Mouse (Mus musculus): ENCODE data around the gene Btrc.
A peak's percentile ranks its signal among the peaks of the same experiment; 100 is the strongest.

Btrc gene

DNA sequence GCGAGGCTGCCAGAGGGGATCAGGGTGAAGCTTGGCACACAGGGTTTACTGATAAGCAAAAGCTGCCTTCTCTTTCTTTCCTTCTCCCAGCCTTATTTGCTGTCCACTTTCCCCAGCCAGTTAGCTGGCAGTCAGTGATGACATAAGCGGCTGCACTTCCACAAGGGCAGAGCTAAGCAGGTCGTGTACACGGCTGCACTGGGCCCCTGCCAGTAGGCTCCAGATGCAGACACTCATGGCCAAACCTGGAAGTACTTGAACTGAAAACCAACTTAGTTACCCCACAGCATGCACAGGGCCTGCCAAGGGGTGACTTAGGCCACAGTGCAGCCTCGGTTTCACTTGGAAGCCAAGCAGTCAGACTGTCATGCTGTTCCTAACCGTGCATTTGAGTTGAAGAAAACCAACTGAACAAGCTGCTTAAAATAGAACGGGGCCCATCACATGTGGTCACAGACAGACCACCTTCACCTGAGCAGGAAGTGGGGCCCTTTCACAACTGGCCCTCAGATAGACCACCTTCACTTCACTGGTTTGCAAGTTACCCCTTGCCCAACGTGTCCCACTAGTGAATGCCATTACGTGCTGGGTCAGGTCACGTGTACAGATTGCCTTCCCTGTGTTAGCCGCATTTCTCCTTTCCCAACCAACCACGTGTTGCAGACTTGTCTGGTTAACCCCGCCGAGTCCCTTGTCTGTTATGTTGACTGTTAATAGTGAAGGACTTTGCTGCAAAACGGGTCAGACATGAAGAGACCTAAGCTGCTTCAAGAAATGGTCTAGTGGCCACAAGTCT, 166.9 kb downstream of the Btrc start:
- no peak for DNase-seq (ENCODE audit: low read depth)

DNA sequence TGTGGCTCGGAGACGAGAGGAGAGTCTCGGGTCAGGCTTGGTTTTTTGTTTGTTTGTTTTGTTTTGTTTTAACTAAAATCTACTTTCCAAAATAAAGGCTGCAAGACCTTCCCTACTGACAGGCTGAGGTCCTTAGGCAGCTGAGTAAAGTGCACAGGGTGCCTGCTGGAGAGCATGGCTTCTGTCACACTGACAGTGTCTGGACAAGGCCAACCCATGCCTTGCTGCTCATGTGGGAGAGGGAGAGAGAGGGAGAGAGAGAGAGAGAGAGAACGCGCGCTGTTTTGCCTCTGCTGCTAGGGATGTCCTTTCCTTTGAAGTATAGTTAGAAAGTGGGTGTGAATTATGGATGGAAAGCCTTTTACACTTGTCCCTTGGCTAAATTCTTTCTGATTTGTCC, 168.0 kb downstream of the Btrc start:
- no peak for DNase-seq (ENCODE audit: low read depth)

DNA sequence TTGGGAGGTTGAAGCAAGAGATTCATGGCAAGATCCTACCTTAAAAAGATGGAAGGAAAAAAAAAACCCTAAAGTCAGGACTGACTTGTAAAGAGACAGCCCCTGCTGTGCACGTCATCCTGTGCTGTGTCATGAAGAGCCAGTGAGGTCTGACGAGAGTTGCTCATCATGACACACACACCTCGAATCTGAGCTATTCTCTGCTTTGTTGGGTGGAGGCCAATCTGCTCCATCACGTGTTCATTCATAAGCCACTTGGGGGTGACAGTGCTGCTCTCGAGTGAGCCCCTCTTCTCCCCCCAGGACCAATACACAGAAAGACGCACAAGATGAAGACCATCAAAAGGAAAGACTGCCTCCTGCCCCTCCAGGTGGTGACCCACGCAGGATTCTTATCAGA, 170.1 kb downstream of the Btrc start:
- DNase-seq (ENCODE audit: low read depth) = no peak

DNA sequence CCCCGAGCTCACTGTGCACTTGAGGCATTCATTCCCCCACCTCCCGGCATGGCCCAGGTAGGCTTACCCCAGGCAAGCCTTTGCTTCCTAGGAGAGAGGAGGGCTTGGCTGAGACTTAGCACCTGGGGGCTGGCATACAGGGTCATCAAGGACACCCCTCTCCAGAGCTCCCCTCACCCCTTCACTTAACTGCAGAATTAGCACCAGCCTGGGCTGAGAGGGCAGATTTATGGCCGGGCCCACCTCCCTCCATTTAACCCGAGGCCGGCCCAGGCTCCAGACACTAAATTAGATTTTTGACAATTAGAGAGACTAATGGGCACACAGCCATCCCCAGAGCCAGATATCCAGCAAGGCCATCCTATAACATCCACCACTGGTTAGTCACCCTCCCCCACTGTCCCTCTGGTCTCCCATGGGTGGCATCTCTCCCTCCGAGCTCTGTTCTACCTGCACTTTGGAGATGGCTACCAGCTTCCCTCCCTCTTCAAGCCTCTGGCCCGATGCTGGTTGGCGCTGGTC, 171.7 kb downstream of the Btrc start:
- no peak for DNase-seq (ENCODE audit: low read depth)

DNA sequence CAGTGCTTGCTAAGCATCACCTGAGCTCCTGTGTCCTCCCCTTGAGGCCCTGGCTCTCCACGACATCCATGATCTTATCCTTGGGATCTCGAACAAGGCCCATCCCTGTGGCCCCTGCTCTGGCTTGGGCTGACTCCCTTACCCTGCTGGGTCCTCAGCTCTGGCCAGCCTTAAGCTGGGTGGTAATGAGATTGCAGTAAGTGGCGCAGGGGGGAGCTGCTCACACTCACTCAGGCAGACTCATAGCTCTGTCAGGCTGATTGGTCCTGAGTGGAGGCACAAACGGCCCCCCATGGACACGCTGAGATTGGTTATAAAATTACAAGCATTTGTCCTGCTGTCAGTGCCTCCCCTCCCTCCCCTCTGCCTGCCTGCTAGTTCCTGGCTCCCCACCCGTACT, 172.4 kb downstream of the Btrc start:
- no peak for DNase-seq (ENCODE audit: low read depth)

DNA sequence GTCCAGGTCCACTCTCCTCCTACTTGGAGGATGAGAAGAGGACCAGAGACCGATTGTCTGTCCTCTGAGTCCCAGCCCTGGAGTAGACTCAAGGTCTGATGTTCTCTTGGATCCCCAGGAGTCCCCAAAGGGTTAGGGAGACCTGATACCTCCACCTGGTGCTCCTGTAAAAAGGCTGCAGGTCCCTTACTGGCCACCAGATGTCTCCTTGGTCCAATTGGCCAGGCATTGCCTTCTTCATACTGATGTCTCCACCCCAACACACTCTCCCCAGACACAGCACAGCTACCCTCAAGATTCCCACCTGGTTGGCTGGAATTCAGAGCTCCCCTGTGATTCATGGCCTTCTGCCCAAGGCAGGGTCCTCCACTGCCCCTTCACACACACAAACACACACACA, 174.0 kb downstream of the Btrc start:
- peak; percentile 74 for DNase-seq (ENCODE audit: low read depth)

DNA sequence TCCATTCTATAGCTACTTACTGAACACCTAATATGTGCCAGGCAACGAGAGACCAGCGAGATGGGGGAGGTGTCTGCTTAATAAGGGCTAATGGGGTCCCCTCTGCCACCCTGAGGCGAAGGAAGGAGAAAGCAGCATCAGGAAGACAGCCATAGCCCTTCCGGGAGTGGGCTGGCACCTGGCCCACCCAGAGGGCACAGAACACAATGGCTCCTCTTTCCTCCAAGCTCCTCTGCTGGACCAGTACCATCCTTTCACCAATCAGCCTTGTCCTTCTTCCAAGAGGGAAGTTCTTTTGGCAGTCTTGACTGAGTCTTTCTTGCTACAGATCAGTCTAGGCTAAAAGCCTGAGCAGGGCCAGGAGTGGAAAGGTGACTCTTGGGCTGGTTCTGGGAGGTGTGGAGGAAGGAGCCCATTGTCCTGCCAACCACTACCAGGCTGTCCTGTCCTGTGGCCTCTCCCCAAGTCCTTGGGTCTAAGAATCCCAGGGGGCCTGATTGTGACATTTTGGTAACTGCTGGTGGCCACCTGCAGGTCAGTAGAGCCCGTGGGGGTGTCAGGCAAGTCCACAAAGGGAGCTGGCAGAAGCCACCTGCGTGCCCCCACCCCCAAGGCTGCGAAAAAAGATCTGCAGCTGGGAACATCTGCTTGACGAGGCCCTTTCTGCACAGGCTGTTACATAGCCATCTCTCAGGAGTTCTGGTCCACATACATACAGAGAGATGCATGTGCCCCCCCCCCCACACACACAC, 177.3 kb downstream of the Btrc start:
- no peak for DNase-seq (ENCODE audit: low read depth)

DNA sequence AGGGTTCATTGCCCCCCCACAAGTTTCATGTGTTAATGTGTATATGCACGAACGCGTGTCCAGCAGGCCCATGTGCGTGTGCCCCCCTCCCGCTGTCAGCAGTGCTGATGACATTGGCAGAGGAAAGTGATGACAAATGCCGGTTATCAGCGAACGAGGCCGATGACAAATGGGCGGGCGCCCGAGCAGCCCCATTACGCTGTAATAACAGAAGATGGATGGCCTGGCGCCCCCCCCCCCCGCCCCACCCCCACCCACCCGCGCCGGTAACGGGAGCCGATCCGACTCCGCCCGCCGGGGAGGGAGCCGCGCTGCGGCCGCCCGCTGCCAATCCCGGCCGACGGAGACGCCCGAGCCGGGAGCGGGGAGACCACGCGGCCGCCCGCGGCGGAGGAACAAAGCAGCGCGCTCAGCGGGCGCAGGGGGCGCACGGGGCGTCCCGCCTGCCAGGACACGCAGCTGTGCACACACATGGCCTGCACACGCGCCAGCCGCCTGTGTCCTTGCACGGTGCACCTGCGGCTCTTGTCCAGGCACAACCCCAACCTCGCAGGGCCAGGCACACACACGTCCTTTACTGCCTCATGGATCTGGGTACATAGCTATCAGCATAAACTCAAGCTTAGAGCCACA, 178.0 kb downstream of the Btrc start:
- DNase-seq (ENCODE audit: low read depth) = peak; percentile 48

DNA sequence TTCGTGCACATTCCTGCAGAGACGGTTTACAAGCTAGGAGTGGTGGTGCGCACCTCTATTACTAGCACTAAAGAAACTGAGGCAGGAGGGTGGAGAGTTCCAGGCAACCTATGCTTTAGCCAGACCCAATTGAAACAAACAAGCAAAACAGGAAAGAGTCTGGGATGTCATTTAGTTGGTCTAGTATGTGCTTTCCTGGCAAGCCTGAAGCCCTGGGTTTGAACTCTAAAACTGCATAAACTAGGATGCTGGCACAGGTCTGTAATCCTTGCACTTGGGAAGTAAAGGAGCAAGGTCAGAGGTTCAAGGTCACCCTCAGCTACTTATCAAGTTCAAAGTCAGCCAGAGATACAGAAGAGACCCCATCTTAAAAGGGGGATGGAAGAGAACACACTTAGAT, 178.5 kb downstream of the Btrc start:
- DNase-seq (ENCODE audit: low read depth) = no peak

DNA sequence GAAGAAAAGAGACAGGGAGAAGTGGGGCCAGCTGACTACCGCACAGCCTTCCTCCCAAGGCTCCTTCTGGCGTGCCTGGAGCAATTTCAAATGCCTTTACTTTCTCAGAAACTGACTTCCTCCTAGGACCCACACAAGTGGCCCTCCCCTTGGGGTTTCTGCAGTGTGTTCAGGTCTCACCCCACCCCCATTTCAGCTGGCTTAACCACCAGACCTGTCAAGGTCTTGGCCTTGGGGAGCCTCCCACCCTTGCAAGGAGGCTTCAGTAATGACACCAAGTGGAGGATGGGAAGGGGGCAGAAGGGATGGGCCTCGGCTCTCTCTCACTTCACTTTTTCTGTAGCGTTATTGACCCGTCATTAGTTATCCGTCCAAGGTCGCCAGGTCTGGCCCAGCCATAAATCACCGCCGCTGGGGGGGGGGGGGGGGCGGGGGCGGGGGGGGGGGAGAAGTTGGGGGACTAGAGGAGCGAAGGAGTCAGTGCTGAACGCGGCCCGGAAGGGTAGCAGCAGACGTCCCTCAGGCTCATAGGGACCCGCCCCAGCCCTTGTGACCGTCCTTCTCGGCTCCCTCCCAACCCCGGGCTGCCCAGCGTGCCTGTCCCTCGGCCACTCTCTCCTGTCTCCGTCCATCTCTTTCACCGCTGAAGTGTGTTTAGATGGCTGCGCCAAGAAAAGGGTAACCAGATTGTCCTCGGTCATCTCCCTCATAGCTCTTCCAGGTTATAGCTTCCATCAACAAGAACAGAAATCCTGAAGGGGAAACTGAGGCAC, 180.8 kb downstream of the Btrc start:
- DNase-seq (ENCODE audit: low read depth) = peak; percentile 42

DNA sequence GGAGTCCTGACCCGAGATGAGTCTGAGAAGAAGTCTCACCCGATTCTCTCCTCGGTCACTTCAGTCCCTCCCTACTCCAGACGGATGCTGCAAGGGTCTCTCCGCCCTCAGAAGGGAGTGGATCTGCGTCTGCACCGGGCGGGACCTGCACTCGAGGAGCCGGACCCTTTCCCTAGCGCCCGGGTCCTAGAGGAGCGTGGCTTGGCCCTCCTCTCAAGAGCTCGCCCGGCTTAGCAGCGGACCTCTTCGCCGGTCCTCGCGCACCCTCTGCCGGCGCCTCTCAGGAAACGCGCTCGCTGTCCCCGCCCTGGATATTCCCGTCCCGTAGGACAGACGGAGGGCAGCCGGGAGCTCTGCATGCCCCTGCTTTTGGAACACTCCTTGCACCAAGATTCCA, 181.4 kb downstream of the Btrc start:
- DNase-seq (ENCODE audit: low read depth) = peak; percentile 80

DNA sequence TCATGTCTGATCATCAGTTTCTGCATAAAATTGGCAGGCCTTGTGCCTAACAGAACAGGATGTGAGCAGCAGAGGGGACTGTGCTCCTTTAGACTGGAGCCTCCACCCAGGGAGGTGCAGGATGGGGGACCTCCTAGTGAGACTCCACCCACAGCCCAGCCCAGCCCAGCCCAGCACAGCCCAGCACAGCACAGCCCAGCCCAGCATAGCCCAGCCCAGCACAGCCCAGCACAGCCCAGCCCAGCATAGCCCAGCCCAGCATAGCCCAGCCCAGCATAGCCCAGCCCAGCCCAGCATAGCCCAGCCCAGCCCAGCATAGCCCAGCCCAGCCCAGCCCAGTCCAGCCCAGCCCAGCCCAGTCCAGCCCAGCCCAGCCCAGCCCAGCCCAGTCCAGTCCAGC, 184.7 kb downstream of the Btrc start:
- peak; percentile 35 for DNase-seq (ENCODE audit: low read depth)

DNA sequence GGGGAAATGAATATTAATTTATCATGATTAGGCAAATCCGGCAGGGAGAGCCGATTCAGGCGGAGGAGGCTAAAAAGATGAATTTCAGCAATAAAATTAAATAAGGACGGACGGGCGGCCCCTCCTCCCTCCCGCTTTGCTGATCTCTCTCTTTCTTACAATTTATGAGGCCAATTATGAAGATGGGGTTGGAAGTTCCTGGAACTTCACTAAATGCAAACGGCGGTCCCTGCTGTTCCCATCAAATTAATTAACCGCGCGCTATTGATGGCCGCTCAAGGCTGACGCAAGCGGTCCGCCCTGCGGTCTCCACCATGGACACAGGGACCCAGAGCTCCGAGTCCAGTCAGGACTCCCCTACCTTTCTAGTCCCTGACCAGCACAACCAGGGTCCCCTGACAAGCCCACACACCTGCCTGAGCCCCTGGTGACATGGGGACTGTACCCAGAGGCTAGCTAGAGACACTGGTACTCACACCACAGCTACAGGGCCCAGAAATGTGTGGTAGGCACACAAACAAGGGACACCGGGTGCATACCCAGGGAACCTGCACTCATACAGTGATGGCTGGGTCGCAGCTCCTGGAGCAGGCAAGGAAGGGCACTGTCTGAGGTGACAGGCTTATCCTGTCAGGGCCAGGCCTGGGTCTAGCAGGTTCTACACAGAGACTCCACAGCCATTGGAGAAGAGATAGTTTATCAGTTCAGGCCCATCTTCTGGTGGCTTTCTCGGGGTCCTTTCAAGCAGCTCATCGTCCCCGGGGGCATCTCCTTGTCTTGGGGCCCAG, 185.8 kb downstream of the Btrc start:
- DNase-seq (ENCODE audit: low read depth) = no peak

DNA sequence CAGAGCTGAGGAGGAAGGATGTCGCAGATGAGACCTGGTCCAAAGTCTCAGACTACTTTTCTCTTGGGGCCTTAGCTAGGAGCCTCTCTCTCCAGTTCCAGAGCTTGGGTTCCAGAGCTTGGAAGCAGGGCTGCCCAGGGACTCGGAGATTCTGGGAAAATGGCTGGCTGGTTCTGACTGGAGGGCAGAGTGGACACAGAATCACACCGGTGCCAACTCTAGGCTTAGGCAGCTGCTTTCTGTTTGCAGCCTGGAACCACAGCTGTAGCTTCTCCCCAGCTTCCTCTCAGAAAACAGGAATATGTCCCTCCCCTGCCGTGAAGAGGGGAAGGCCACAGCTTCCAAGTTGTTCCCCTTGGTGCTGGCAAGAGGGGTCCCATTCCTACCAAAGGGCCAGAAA, 186.4 kb downstream of the Btrc start:
- DNase-seq (ENCODE audit: low read depth) = no peak

DNA sequence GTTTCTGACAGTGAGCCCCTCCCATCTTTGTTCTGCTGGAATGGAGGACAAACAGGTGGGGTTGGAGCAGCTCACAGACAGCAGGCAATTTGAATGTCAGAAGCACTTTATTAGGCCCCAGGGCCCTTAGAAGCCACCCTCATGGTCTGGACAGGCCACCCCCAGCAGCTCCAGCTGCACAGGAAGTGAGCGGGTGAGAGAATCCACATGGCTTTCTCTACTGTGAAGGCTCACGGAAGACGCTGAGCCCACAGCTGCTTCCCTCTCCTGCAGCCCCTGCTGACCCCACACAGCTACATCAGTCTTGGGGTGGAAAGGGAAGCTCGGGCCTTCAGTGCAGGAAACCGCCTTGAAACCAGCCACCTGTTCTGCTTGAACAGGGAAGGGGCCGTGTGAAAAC, 188.7 kb downstream of the Btrc start:
- no peak for DNase-seq (ENCODE audit: low read depth)

DNA sequence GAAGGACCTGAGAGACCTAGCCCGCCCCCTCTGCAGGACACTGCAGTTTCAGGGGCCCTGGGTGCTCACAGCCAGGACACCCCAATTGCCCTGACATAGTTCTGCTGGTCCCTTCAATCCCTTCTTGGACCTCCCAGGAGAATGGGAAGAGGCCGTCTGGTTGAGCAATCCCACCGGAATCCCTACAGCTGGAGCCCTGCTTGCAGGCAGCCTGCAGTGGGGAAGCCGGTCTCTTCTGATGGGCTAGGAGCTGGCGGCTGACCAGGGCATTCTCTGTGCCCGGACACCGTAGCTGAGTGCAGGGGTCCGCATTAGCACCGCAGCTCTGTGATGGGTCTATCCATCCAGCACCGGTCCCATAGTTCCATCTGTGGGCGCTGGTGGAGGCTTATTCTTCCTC, 190.6 kb downstream of the Btrc start:
- DNase-seq (ENCODE audit: low read depth) = no peak

DNA sequence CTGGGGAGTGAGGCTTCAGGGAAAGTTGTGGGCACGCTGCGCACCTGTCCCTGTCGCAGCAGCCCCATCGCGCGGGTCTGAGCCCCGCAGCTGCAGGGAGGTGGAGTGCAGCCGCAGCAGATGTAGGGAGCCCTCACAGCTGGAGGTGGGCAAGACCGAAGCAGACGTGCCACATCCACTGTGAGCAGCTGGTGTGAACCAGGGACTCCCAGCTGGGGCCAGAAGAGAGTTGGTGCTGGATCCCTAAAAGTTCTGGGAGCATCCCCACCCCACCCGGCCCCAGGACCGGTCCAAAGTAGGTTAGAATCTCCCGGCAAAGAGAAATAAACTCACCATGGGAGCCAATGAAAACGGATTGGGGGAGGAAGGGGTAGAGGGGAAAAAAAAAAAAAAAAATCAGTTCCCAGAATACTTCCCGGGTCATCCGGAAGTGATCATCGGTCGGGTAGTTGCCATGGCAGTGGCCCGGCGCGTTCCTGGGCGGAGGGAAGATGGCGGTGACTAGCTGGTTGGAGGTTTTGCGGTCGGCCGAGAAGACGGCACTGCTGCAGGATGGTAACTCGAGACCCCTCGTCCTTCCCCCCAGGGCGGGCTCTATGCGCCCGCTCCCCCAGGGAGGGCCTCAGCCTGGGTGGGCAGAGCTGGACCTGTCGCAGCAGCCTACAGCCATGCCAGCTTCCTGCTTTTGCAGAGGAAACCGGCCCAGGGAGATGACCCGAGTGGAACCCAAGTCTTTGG, 196.8 kb downstream of the Btrc start, which contains the start of the genes Poll and Gm17018:
Gene Poll (minus strand): TSS at position 379 of the 738 bp plus-strand sequence.
Gene Gm17018 (plus strand): TSS at position 463 of the 738 bp plus-strand sequence.
- DNase-seq (ENCODE audit: low read depth) = peak; percentile 90

DNA sequence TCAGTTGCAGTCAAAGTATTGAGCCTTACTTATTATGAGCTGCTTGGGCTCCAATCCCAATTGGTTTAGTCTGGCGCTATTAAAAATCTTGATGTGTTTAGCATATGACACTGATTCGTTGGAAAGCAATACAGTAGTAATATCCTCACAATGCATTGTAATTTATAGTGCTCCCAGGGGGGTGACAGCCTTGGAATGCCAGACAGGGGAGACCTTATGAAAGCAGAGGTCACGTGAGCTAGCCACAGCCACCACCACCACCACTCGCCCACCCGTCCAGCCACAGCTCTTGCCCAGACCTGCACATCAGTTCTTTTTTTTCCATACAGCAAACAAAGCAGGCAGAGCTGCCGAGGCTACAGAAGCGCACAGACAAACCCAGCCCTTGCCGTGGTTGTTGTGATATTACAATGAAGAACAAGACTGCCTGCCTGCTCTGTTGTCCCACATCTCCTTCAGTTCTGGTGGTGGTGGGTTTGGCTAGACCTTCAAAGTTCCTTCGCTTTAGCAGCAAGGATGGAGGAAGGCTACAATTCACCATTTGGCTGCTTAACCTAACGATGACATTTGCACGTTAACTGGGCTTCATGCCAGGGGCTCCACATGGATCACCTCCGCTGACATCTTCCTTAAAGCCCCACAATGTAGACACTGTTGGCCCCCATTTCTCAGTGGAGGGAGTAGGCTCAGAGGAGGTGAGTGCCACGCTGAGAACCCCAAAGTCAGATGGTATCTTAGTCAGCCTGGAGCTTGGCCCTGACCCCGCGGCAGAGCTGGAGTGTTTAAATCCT, 202.6 kb downstream of the Btrc start:
- no peak for DNase-seq (ENCODE audit: low read depth)

DNA sequence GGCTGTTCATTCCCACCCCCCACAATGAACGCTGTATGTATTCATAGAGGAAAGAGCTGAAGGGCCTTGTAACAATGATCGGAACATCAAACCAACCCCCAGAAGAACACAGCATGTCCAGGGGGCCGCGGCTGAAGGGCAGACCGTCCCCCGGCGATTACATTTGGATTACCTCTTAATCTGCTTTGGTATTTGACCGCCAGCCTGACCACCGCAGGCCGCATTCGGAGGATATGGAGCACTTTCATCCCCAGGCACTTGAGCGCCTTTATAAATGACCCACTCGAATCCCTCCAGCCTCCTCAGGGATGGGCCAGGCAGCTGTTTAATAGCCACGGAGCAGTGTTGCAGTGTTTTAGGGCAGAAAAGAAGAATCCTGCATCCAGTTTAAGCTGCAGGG, 203.8 kb downstream of the Btrc start:
- DNase-seq (ENCODE audit: low read depth) = no peak

DNA sequence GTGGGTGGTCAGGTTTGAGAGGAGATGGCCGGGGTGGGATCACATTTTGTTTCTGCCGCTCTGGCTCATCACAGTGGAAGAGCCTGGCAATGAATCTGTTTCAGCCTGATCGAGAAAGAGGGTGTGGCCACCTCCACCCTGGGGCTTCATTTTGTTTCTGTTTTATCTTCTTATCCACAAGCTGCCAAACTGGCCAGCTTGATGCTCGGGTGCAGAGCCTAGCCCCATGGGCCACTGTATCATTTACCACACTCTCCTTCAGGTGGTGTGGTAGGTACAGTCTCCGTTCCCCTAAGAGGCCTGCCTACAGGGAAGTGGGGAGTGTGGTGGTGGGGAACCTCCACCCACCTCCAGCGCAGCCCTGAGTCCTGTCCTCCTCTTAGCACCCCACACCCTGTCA, 209.5 kb downstream of the Btrc start:
- DNase-seq (ENCODE audit: low read depth) = no peak
